Mouse (Mus musculus) monocyte, adult 59 days (primary cell): ENCODE results near the gene Olfr814. TPM values are rescaled to one million over a fixed set of nuclear protein-coding genes. Genes with fewer than 3 reads are reported as not detected.

Source experiments
- total RNA-seq, 2 experiments: library from RNA; stranded (reverse); gene quantifications; one replicate each; pipeline ENCODE4 v1.2.4; 2023

Olfr814 gene
- total RNA-seq, result not detected

DNA sequence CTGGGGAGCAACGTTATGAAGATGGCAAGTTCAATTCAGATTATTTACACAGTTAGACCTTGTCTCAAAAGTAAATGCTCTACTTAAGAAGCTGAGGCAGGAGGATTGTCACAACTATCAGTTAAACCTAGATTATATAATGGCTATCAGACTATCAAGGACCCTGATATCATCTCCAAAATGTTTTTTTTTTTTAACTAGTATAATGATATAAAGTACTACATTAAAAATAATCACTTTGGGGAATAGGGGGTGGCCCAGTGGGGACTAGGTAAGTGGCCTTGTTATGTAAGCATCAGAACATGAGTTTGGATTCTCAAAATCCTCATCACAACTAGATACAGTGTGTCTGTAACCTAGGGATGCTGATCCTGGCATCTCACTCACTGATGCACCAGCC, at the start of gene Olfr814:
Gene Olfr814 (minus strand): TSS at position 101 of the 400 bp plus-strand sequence.

GRCm38 (mm10) chr10:129915497-129915896, 35.8 kb upstream of the Olfr814 start, which contains the start of gene Olfr816:
Olfr816 (minus strand) TSS chr10:129915597.

DNA sequence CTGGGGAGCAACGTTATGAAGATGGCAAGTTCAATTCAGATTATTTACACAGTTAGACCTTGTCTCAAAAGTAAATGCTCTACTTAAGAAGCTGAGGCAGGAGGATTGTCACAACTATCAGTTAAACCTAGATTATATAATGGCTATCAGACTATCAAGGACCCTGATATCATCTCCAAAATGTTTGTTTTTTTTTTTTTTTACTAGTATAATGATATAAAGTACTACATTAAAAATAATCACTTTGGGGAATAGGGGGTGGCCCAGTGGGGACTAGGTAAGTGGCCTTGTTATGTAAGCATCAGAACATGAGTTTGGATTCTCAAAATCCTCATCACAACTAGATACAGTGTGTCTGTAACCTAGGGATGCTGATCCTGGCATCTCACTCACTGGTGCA, 26.1 kb upstream of the Olfr814 start, which contains the start of gene Olfr815:
Gene Olfr815 (minus strand): TSS at position 101 of the 400 bp plus-strand sequence.

GRCm38 (mm10) chr10:129855067-129855466, 24.6 kb downstream of the Olfr814 start, which contains the start of gene Olfr813:
Olfr813 (plus strand) TSS chr10:129855367.

DNA sequence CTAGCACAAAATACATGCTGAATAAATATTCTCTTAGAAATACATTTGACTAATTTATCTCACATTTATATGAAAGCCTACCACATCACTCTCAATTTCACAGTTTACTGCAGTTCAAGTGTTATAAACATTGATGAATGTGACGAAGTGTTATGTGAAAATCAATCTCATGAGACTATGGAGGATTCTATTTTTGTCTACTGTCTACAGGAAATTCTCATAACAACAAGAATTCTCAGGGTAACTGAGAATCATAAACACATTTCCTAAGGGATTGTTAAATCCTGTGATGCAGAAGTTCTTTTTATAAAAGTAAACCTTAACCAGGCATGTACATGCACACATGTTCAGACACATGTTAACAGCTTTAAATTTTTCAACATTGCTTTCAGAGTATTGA, 33.7 kb downstream of the Olfr814 start, which contains the start of gene Olfr812:
Gene Olfr812 (minus strand): TSS at position 101 of the 400 bp plus-strand sequence.

Other genes starting within 250 kb of the Olfr814 start
- not detected for gene Olfr799, start 242.4 kb downstream of the Olfr814 start, total RNA-seq
- gene Olfr800, start 222.2 kb downstream of the Olfr814 start, total RNA-seq, result not detected
- gene Olfr801, start 206.0 kb downstream of the Olfr814 start, total RNA-seq, result not detected
- gene Olfr802, start 191.7 kb downstream of the Olfr814 start, total RNA-seq, result not detected
- gene Olfr803, start 185.6 kb downstream of the Olfr814 start, total RNA-seq, result not detected
- gene Olfr804, start 176.6 kb downstream of the Olfr814 start, total RNA-seq, result not detected
- gene Olfr805, start 150.5 kb downstream of the Olfr814 start, total RNA-seq, result not detected
- not detected for gene Olfr806, start 137.9 kb downstream of the Olfr814 start, total RNA-seq
- not detected for gene Olfr807, start 122.1 kb downstream of the Olfr814 start, total RNA-seq
- not detected for gene Olfr808, start 114.4 kb downstream of the Olfr814 start, total RNA-seq
- gene Olfr809, start 105.2 kb downstream of the Olfr814 start, total RNA-seq, result not detected
- not detected for gene Olfr810, start 84.9 kb downstream of the Olfr814 start, total RNA-seq
- gene Olfr811, start 75.5 kb downstream of the Olfr814 start, total RNA-seq, result not detected
- gene Olfr812, start 33.8 kb downstream of the Olfr814 start, total RNA-seq, result not detected
- gene Olfr813, start 24.5 kb downstream of the Olfr814 start, total RNA-seq, result not detected
- not detected for gene Olfr815, start 26.0 kb upstream of the Olfr814 start, total RNA-seq
- gene Olfr816, start 35.7 kb upstream of the Olfr814 start, total RNA-seq, result not detected
- not detected for gene Olfr818, start 69.2 kb upstream of the Olfr814 start, total RNA-seq
- gene Olfr819, start 87.4 kb upstream of the Olfr814 start, total RNA-seq, result not detected
- gene Olfr247, start 96.3 kb upstream of the Olfr814 start, total RNA-seq, result not detected
- gene Gm10310, start 105.2 kb upstream of the Olfr814 start, total RNA-seq, result not detected
- gene Olfr820, start 132.8 kb upstream of the Olfr814 start, total RNA-seq, result not detected
- not detected for gene Olfr821, start 150.5 kb upstream of the Olfr814 start, total RNA-seq
- not detected for gene Olfr822, start 191.4 kb upstream of the Olfr814 start, total RNA-seq
- not detected for gene Olfr823, start 235.5 kb upstream of the Olfr814 start, total RNA-seq